Mouse (Mus musculus): ENCODE measurements around the gene Gm9844.
A peak's percentile ranks its signal among the peaks of the same experiment; 100 is the strongest.

Gm9844 gene

DNA sequence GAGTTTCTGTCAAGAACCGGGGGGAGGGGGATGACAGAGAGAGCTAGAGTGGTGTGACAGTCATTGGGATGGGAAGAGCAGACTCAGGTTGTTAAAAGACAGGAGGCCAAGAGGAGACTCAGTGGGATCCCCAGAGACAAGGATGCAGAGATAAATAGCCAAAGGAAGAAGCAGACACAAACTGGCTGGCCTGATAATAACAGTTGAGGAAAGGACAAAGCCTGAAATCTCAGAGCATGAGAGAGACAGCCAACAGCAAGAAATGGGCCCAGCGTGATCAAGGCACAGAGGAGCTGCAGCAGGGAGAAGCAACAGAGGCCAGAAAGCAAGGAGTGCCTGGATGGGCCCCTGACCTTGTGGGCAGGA is 40.2 kb downstream of the Gm9844 start:
- no peak for DNase-seq

DNA sequence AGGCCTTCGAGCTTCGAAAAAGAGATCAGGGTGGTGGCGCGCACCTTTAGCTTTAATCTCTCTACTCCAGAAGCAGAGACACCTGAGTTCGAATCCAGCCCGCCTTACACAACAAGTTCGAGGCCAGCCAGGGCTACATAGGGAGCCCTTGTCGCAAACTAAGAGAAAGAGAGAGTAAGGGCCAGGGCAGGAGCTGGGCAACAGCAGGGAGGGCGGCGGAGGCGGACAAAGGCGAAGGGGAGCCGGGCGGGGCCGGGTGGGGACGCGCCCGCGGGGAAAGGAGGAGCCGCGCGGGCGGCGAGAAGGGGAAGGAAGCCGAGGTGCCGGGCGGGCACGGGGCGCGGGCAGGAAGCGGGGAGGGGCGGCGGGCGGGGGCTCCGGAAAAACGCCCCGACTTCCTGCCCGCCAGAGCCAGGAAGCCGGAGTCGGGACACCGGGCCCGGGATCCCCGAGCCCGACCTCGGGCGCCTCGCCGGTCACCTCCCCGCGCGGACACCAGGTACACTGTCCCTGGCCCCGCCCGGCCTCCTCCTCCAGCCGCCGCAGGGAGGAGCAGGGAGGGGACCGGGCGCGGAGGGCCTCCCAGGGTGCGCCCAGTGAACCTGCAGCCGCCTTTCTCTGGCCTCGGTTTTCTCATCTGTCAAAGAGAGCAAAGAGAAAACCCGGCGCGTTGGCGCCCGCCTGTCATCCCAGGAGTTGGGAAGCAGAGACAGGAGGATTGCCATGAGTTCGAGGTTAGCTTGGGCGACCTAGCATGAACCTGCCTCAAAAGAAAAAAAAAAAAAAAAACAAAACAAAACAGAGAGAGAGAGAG is 40.8 kb downstream of the Gm9844 start, which contains the start of gene Arhgef1:
Gene Arhgef1 (plus strand): TSS at position 283 of the 814 bp plus-strand sequence.
- DNase-seq = peak; percentile 86 to 89

DNA sequence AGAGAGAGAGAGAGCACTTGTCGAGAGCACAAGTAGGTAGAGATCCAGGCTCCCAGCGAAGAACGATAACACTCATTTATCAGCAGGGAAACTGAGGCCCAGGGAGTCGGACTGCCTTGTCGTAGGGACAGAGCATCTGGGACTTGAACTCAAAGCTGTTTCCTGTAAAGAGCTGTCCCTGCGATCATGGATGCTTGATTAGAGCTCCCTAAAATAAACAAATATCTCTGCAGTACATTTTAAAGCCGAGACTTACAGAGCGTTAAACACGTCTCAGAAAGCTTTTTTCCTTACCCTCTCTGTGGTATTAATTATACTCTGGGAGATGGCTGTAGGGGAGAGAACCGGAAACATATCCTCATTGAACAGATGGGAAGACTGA is 41.4 kb downstream of the Gm9844 start:
- DNase-seq = no peak

DNA sequence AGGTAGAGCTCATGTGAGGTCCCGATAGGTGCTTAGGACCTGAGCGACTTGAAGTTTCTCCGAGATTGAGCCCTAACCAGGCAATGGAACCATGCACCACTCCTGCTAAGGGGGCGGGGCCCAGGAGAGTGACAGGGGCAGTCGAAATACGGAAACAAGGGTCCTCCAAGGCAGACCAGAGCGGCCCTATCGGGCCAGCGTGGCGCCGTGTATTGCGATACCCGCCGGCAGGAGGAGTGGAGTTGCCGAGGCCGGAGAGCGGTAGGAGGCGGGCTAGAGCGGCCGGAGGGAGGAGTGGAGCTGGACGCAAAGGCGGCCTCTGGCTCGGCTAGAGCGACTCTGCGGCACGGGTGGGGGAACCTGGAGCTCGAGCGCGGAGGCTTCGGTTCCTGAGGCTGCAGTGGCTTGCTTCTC is 42.1 kb downstream of the Gm9844 start:
- DNase-seq = peak; percentile 98 to 99

DNA sequence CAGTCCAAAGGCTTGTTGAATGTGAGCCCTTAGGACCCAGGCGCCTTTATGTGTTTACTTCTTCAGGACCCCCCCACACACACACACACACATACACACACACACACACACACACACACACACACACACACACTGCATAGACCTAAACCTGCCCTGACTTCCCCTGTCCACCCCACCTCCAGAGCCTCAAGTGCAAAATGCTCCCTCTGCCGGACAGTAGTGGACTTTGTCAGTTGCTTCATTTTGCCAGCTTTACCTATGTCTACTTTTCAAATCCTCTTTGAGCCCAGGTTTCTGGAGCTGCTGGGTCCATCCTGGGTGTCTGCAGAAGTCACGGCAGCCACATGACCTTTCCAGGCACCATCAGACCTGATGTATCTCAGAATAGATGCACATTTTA is 42.9 kb downstream of the Gm9844 start:
- peak; percentile 67 to 81 for DNase-seq

DNA sequence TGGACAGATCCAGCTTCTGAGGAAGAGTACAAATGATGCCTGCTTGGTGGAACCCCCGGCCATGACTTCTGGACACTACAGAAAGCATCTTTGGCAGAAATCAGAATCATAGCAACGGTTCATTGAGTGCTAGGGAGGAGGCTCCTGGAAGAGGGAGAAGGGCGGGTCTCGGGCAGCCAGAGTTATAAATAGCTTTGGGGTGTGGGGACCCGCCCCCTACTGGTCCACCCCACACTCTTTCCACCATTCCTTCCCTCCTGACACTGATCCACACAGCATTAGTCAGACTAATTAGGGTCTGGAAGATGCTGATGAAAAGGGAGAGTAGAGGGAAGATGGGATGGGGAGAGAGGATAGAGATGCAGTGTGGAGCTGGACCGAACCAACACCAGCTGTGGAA is 44.5 kb downstream of the Gm9844 start:
- no peak for DNase-seq

DNA sequence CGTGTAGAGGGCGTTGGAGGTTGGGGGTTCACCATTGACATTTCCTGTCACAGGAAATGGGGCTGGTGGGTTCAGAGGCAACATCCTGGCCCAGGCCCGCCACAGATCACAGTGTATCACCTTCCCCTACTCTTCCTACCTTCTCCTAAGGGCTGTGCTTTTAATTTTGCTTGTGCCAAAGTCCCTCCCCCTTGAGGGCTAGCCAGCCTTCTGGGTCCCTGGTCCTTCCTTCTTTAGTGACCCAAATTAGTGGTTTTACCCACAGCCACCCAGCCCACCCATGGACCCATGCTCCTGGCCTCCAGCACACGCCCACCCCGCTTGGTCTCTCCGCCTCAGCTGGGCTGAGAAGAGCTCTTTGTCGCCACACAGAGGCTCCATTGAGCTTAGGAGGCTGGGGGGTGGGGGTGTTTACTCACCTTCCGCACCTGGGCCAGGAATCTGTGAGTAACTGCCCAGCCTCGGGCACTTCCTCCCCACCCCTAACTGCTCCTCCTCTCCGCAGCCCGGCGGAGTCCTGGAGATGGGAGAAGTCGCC is 45.3 kb downstream of the Gm9844 start:
- peak; percentile 70 to 80 for DNase-seq
